Mouse (Mus musculus) megakaryocyte, embryonic 14.5 days (primary cell): ENCODE data around the gene Gm20388. TPM values are rescaled to one million over a fixed set of nuclear protein-coding genes. Genes with fewer than 3 reads are reported as not detected.

ENCODE experiments used
- H3K27me3 ChIP-seq: replicated peaks from 2 replicates; pipeline ENCODE3; 2012; ENCODE audit warnings: inconsistent platforms
- H3K36me3 ChIP-seq: replicated peaks from 2 replicates; pipeline ENCODE3; 2012; ENCODE audit warnings: low read length, inconsistent platforms, mixed read lengths
- H3K4me1 ChIP-seq: 2 replicates; pipeline ENCODE4 v1.6.1; 2012; ENCODE audit warnings: inconsistent platforms
- H3K4me3 ChIP-seq: replicated peaks from 2 replicates; pipeline ENCODE3; 2012; ENCODE audit warnings: moderate library complexity, mild to moderate bottlenecking, inconsistent platforms
- H3K9me3 ChIP-seq: 2 replicates; pipeline ENCODE4 v1.6.1; 2012; ENCODE audit warnings: inconsistent platforms
- FLI1 ChIP-seq: IDR thresholded peaks from 2 replicates; pipeline ENCODE4 v1.6.1; 2012; ENCODE audit warnings: low read length, inconsistent platforms, mixed read lengths
- GATA1 ChIP-seq: IDR thresholded peaks from 3 replicates; pipeline ENCODE4 v1.6.1; 2012; ENCODE audit warnings: mixed read lengths, low read length, inconsistent platforms, borderline replicate concordance
- polyA plus RNA-seq: library from polyadenylated mRNA; stranded (reverse); fragments of >175 nt; gene quantifications from 2 replicates; pipeline ENCODE4 v1.2.3, GENCODE M21; 2012; ENCODE audit warnings: low replicate concordance; ENCODE audit not compliant: insufficient read depth

Gene Gm20388
- polyA plus RNA-seq, 1 experiment, result 111 TPM

DNA sequence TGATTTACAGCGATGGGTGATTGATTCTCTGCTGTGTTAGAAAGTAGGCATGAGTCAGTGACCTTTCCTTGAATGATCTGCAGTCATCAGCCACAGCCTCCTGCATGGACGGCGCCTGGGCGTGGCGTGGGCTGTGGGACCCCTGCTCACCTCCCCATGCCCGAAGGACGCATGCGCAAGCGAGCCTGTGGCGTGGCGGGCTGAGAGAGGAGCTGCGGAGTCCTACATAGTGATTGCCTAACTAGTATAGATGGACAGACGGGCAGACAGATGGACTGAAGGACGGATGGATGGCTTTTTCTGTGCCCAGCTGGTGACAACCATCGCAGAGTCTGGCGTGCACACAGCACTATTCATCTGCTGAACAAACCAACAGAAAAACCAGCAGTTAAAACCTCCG lies 1106.0 kb downstream of the Gm20388 start:
- TF ChIP-seq GATA1, result no peak
- no peak for TF ChIP-seq FLI1
- H3K27me3 ChIP-seq, result peaks cover 89% of the 10 kb centered on the region
- H3K4me3 ChIP-seq, result no peak overlapping the region
- H3K9me3 ChIP-seq, result peaks cover 5% of the 10 kb centered on the region
- no peaks in the 10 kb centered on the region for H3K36me3 ChIP-seq
- no peaks in the 10 kb centered on the region for H3K4me1 ChIP-seq

DNA sequence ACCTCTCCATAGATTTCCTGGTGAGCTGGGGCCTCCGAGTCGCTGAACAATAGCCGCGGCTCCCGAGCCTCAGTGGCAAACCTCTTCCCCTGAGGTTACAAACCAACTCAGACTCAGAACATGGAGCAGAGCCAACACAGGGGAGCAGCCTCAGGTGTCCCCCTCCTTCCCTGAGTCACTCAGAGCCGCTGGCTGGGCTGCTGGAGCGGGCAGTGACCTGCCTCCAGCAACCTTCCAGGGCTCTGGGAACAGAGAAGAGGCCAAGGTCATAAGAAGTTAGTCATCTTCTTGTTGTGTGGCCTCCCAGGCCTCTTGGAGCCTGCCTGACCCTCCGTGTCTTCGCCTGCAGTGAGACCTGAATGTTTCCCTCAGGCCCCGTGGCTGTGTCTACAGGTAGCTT lies 1107.6 kb downstream of the Gm20388 start:
- Histone ChIP-seq H3K9me3 (peaks cover 5% of the 10 kb centered on the region), H3K27me3 (peaks cover 89% of the 10 kb centered on the region), H3K36me3 (no peaks in the 10 kb centered on the region), H3K4me1 (no peaks in the 10 kb centered on the region), H3K4me3 (no peak overlapping the region)
- TF ChIP-seq FLI1 (no peak), GATA1 (no peak)

DNA sequence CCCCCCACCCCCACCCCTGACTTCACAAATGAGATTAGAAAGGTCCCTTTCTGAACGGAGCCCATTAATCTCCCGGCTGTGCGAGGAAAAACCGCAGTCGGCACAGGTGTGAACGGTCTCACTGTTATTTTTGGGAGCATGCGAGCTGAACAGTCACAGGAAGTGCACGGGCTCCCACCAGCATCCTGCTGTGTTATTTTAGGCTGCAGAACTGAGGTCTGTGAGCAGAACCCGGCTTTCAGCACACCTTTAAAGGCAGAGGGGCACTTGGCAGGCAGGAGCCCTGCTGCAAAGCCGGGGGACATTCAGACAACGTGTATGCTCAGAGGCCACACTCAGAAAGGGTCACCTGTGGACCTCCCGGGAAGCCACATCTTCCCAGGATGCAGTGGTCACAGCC lies 1110.8 kb downstream of the Gm20388 start:
- Histone ChIP-seq H3K27me3 (peaks cover 91% of the 10 kb centered on the region), H3K9me3 (peaks cover 5% of the 10 kb centered on the region), H3K4me1 (no peaks in the 10 kb centered on the region), H3K36me3 (no peaks in the 10 kb centered on the region), H3K4me3 (no peak overlapping the region)
- TF ChIP-seq FLI1 (no peak), GATA1 (no peak)

DNA sequence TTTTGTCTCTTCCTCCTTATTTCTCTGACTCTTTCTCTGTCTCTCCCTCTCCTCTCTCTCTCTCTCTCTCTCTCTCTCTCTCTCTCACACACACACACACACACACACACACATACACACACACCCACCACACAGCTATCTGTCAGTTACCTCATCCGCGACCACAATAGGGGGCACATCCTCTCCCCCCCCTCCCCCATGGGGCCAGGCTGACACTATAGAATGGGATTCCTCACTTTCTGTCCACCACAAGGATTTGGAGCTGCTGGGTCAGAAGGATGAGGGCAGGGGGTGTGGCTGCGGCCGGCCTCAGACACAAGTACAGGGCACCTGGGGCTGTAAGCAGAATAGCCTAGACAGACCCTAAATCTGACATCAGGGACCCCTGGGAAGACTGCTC lies 1112.4 kb downstream of the Gm20388 start:
- H3K4me1 ChIP-seq, result no peaks in the 10 kb centered on the region
- H3K27me3 ChIP-seq, result peaks cover 91% of the 10 kb centered on the region
- peaks cover 5% of the 10 kb centered on the region for H3K9me3 ChIP-seq
- TF ChIP-seq FLI1 (no peak), GATA1 (no peak)
- no peaks in the 10 kb centered on the region for H3K36me3 ChIP-seq
- no peak overlapping the region for H3K4me3 ChIP-seq

DNA sequence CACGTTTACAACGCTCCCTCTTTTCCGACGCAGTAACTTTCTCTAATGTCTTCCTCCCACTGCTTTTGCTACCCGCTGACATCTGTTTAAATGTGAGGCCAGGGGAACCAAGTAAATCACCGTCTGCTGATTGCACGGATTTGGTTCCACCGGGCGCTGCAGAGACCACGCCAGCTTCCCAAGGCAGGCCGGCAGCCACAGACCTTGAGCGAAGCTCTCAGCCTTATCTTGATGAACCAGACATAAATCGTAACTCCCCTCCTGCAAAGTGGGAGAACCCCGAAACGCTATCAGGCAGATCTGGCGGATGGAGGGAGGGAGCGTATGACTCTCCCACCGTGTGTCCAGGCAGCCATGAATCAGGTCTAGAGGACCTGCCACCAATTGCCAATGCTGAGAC lies 1113.1 kb downstream of the Gm20388 start:
- TF ChIP-seq FLI1 (no peak), GATA1 (no peak)
- Histone ChIP-seq H3K36me3 (no peaks in the 10 kb centered on the region), H3K4me1 (no peaks in the 10 kb centered on the region), H3K9me3 (peaks cover 5% of the 10 kb centered on the region), H3K27me3 (peaks cover 88% of the 10 kb centered on the region), H3K4me3 (no peak overlapping the region)

DNA sequence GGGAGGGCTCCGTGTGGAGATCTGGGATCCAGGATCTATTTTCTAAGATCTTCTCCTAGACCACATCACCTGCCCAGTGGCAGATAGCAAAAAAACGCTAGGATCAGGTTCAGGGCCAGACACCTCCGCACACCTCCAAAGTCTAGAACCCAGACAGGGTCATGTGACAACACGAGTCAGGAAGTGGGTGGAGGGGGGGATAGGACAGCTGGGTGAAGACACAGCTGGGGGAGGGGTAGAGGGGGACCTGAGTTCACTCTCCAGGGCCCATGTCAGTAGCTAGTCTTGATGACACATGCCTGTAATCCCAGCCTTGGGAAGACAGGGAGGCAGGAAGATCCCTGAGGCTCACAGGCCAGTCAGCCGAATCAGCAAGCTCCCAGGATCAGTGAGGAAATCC lies 1114.8 kb downstream of the Gm20388 start:
- H3K4me1 ChIP-seq, result peaks cover 3% of the 10 kb centered on the region; the same call in 1 of the 2 replicates
- H3K27me3 ChIP-seq, result peaks cover 85% of the 10 kb centered on the region
- no peak overlapping the region for H3K4me3 ChIP-seq
- TF ChIP-seq GATA1, result no peak
- no peak for TF ChIP-seq FLI1
- H3K36me3 ChIP-seq, result no peaks in the 10 kb centered on the region
- H3K9me3 ChIP-seq, result no peaks in the 10 kb centered on the region

DNA sequence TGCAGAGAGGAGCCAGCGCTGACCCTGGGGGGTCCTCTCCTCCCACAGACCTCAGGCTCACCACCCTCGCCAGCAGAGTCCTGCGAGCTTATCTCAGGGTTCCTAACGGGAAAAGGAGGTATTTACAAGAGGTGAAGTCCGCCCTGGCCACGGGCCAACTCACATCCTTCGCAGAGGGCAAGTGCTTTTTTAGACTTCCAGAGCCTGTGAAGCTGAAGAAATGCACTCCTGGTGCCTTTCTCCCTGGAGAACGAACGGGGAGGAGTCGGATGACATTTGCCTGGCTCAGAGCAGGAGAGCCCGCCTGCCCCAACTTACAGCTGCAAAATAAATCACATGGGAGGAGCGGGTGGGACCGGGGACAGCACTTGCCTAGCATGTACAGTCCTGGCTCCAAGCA lies 1117.1 kb downstream of the Gm20388 start:
- H3K9me3 ChIP-seq, result no peaks in the 10 kb centered on the region
- no peaks in the 10 kb centered on the region for H3K36me3 ChIP-seq
- no peak overlapping the region for H3K4me3 ChIP-seq
- H3K27me3 ChIP-seq, result peaks cover 82% of the 10 kb centered on the region
- TF ChIP-seq FLI1 (no peak), GATA1 (no peak)
- peaks cover 3% of the 10 kb centered on the region; the same call in 1 of the 2 replicates for H3K4me1 ChIP-seq

DNA sequence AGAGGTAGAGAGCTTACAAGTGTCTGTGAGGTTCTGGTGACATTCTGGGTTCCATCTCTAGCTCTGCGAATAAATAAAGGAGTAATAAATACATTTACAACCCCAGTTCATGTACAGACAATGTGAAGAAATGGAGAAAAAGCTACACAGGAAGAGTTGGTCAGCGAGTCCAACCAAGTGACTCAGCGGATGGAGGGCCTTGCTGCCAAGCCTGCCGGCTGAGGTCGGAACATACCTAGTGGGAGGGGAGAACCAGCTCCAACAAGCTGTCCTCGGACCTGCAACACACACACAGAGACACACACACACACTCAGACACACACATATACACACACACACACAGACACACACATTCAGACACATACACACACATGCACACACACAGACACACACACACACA lies 1118.4 kb downstream of the Gm20388 start:
- H3K27me3 ChIP-seq, result peaks cover 81% of the 10 kb centered on the region
- H3K9me3 ChIP-seq, result peaks cover 2% of the 10 kb centered on the region
- peaks cover 3% of the 10 kb centered on the region; the same call in 1 of the 2 replicates for H3K4me1 ChIP-seq
- H3K4me3 ChIP-seq, result no peak overlapping the region
- no peaks in the 10 kb centered on the region for H3K36me3 ChIP-seq
- TF ChIP-seq GATA1, result no peak
- TF ChIP-seq FLI1, result no peak

DNA sequence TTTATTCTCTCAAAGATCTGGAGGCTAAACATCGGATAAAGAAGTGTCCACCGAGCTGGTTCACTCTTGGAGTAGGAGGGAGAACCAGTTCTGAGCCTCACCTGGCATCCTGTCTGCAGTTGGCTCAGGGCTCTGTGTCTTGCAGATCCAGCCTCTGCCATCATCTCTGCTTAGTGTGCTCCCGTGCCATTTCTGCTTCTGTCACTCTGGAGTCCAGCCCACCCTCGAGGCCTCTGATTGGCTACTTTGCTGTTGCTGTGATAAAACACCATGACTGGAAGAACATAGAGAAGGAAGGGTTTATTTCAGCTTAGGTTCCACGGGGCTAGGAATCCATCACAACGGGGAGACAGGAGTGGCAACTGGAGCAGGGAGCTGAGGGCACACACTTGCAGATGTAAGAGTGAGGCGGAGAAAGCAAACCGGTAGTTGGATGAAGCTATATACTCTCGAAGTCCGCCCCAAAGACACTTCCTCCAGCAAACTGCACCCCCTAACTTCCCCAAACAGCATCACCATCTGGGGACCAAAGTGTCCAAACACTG lies 1119.9 kb downstream of the Gm20388 start:
- TF ChIP-seq GATA1 (no peak), FLI1 (no peak)
- no peaks in the 10 kb centered on the region for H3K36me3 ChIP-seq
- peaks cover 84% of the 10 kb centered on the region for H3K27me3 ChIP-seq
- H3K9me3 ChIP-seq, result peaks cover 12% of the 10 kb centered on the region
- H3K4me1 ChIP-seq, result peaks cover 3% of the 10 kb centered on the region; the same call in 1 of the 2 replicates
- H3K4me3 ChIP-seq, result no peak overlapping the region

DNA sequence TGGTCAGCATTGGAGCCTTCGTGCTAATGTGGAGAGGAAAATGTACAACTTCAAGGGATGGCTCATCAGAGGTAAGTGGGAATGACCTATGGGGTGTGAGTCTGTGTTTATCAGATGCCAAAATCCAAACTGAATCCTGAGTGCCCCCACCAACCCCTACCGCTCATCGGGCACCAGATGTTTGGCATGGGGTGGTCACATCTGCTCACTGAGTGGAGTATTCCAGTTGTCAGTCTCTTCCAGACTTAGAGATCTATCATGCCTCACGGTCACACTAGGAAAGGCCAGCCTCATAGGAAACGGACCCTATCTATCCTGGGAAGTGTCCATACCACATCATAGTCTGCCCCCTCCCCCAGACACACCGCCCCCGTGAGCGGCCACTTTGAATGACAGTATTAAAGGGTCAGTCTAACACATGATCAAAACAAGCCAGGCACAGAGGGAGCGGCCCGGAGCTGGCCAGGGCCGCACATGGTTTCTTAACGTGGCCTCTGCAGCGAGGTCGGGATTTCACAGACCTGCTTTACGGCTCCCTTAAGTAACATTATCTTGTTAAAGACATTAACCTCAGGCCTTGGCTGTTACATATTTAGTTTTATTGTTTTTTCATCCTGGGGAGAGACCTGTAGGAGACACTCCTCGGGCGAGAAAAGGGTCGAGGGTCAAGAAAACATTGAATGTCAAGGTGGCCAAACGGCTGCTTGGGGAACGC lies 1122.8 kb downstream of the Gm20388 start:
- Histone ChIP-seq H3K36me3 (no peaks in the 10 kb centered on the region), H3K9me3 (peaks cover 12% of the 10 kb centered on the region), H3K4me1 (peaks cover 3% of the 10 kb centered on the region; the same call in 1 of the 2 replicates), H3K4me3 (no peak overlapping the region), H3K27me3 (peaks cover 79% of the 10 kb centered on the region)
- TF ChIP-seq FLI1 (no peak), GATA1 (no peak)
